Mouse (Mus musculus): Measurements from ENCODE around the gene Cdkal1. TPM values are rescaled to one million over a fixed set of nuclear protein-coding genes. Genes with fewer than 3 reads are reported as not detected.
A peak's percentile ranks its signal among the peaks of the same experiment; 100 is the strongest.

Cdkal1 gene
- polyA plus RNA-seq, 1 experiment, result 10.3 TPM

- Histone ChIP-seq H3K4me1 (ENCODE audit: control insufficient read depth, insufficient read depth, low read length) (no peaks in the 10 kb centered on the region; the same call in 1 of the 2 replicates), H3K4me3 (replicated peaks; ENCODE audit: insufficient read depth, low read depth, low read length) (no peak overlapping the region)
- 83% methylated on average over 4 of the region's 4 CpGs for WGBS
Measured at GRCm38 (mm10) chr13:29777225-29777624, 78.2 kb downstream of the Cdkal1 start.

GRCm38 (mm10) chr13:29775603-29776230, 79.8 kb downstream of the Cdkal1 start:
- Histone ChIP-seq H3K27ac (ENCODE audit: insufficient read depth, low read length) (no peak overlapping the region), H3K4me3 (replicated peaks; ENCODE audit: insufficient read depth, low read depth, low read length) (no peak overlapping the region), H3K27me3 (ENCODE audit: control insufficient read depth, insufficient read depth, low read length) (no peaks in the 10 kb centered on the region; the same call in 1 of the 2 replicates), H3K4me1 (ENCODE audit: control insufficient read depth, insufficient read depth, low read length) (no peaks in the 10 kb centered on the region; the same call in 1 of the 2 replicates)
- no peak for DNase-seq
- TF ChIP-seq CTCF (IDR thresholded peaks at IDR 0.05; ENCODE audit: borderline replicate concordance, insufficient read depth, low read depth, low read length) (no peak), POLR2A (IDR thresholded peaks at IDR 0.05; ENCODE audit: borderline replicate concordance, insufficient read depth, low read length) (no peak)
- 90% methylated on average over 8 of the region's 8 CpGs for WGBS

More at GRCm38 (mm10) chr13:29777225-29777624, 78.2 kb downstream of the Cdkal1 start:
- DNase-seq, result no peak
- Histone ChIP-seq H3K27me3 (ENCODE audit: control insufficient read depth, insufficient read depth, low read length) (no peaks in the 10 kb centered on the region; the same call in 1 of the 2 replicates), H3K27ac (ENCODE audit: insufficient read depth, low read length) (no peak overlapping the region)
- TF ChIP-seq CTCF (IDR thresholded peaks at IDR 0.05; ENCODE audit: borderline replicate concordance, insufficient read depth, low read depth, low read length) (no peak), POLR2A (IDR thresholded peaks at IDR 0.05; ENCODE audit: borderline replicate concordance, insufficient read depth, low read length) (no peak)

GRCm38 (mm10) chr13:29773563-29773962, 81.9 kb downstream of the Cdkal1 start:
- H3K4me3 ChIP-seq (replicated peaks; ENCODE audit: insufficient read depth, low read depth, low read length), result no peak overlapping the region

GRCm38 (mm10) chr13:29772970-29773369, 82.5 kb downstream of the Cdkal1 start:
- Histone ChIP-seq H3K4me3 (replicated peaks; ENCODE audit: insufficient read depth, low read depth, low read length) (no peak overlapping the region), H3K27me3 (ENCODE audit: control insufficient read depth, insufficient read depth, low read length) (no peaks in the 10 kb centered on the region; the same call in 1 of the 2 replicates), H3K27ac (ENCODE audit: insufficient read depth, low read length) (no peak overlapping the region), H3K4me1 (ENCODE audit: control insufficient read depth, insufficient read depth, low read length) (peaks cover 4% of the 10 kb centered on the region; the same call in 1 of the 2 replicates)
- no peak for TF ChIP-seq POLR2A (IDR thresholded peaks at IDR 0.05; ENCODE audit: borderline replicate concordance, insufficient read depth, low read length)
- no peak for TF ChIP-seq CTCF (IDR thresholded peaks at IDR 0.05; ENCODE audit: borderline replicate concordance, insufficient read depth, low read depth, low read length)
- 76% methylated on average over 3 of the region's 3 CpGs for WGBS
- DNase-seq, result no peak

More at GRCm38 (mm10) chr13:29773563-29773962, 81.9 kb downstream of the Cdkal1 start:
- no peak for DNase-seq
- Histone ChIP-seq H3K27me3 (ENCODE audit: control insufficient read depth, insufficient read depth, low read length) (no peaks in the 10 kb centered on the region; the same call in 1 of the 2 replicates), H3K4me1 (ENCODE audit: control insufficient read depth, insufficient read depth, low read length) (no peaks in the 10 kb centered on the region; the same call in 1 of the 2 replicates), H3K27ac (ENCODE audit: insufficient read depth, low read length) (no peak overlapping the region)
- WGBS, result 78% methylated on average over 6 of the region's 6 CpGs
- no peak for TF ChIP-seq POLR2A (IDR thresholded peaks at IDR 0.05; ENCODE audit: borderline replicate concordance, insufficient read depth, low read length)
- TF ChIP-seq CTCF (IDR thresholded peaks at IDR 0.05; ENCODE audit: borderline replicate concordance, insufficient read depth, low read depth, low read length), result no peak

- H3K27me3 ChIP-seq (ENCODE audit: control insufficient read depth, insufficient read depth, low read length), result no peaks in the 10 kb centered on the region; the same call in 1 of the 2 replicates
- H3K4me3 ChIP-seq (replicated peaks; ENCODE audit: insufficient read depth, low read depth, low read length), result no peak overlapping the region
- 40% methylated on average over 12 of the region's 12 CpGs for WGBS
- TF ChIP-seq CTCF (IDR thresholded peaks at IDR 0.05; ENCODE audit: borderline replicate concordance, insufficient read depth, low read depth, low read length), result no peak
- peak in 1 of 2 experiments; percentile 25 for DNase-seq
- H3K27ac ChIP-seq (ENCODE audit: insufficient read depth, low read length), result no peak overlapping the region
- H3K4me1 ChIP-seq (ENCODE audit: control insufficient read depth, insufficient read depth, low read length), result peaks cover 4% of the 10 kb centered on the region; the same call in 1 of the 2 replicates
Measured at GRCm38 (mm10) chr13:29769647-29770436, 85.6 kb downstream of the Cdkal1 start.

GRCm38 (mm10) chr13:29768104-29768503, 87.4 kb downstream of the Cdkal1 start:
- WGBS, result 88% methylated on average over 1 of the region's 1 CpGs
- no peaks in the 10 kb centered on the region; the same call in 1 of the 2 replicates for H3K27me3 ChIP-seq (ENCODE audit: control insufficient read depth, insufficient read depth, low read length)
- no peak for TF ChIP-seq POLR2A (IDR thresholded peaks at IDR 0.05; ENCODE audit: borderline replicate concordance, insufficient read depth, low read length)
- TF ChIP-seq CTCF (IDR thresholded peaks at IDR 0.05; ENCODE audit: borderline replicate concordance, insufficient read depth, low read depth, low read length), result no peak
- H3K4me3 ChIP-seq (replicated peaks; ENCODE audit: insufficient read depth, low read depth, low read length), result no peak overlapping the region
- DNase-seq, result no peak
- H3K4me1 ChIP-seq (ENCODE audit: control insufficient read depth, insufficient read depth, low read length), result peaks cover 4% of the 10 kb centered on the region; the same call in 1 of the 2 replicates
- H3K27ac ChIP-seq (ENCODE audit: insufficient read depth, low read length), result no peak overlapping the region

GRCm38 (mm10) chr13:29767587-29767986, 87.9 kb downstream of the Cdkal1 start:
- H3K4me1 ChIP-seq (ENCODE audit: control insufficient read depth, insufficient read depth, low read length), result 0 out of 2 replicates have a peak, but pooled peaks cover 4% of the 10 kb centered on the region
- DNase-seq, result no peak
- no peaks in the 10 kb centered on the region for H3K27me3 ChIP-seq (ENCODE audit: control insufficient read depth, insufficient read depth, low read length)
- no peak overlapping the region for H3K27ac ChIP-seq (ENCODE audit: insufficient read depth, low read length)
- WGBS, result 91% methylated on average over 4 of the region's 4 CpGs
- TF ChIP-seq CTCF (IDR thresholded peaks at IDR 0.05; ENCODE audit: borderline replicate concordance, insufficient read depth, low read depth, low read length) (no peak), POLR2A (IDR thresholded peaks at IDR 0.05; ENCODE audit: borderline replicate concordance, insufficient read depth, low read length) (no peak)
- H3K4me3 ChIP-seq (replicated peaks; ENCODE audit: insufficient read depth, low read depth, low read length), result no peak overlapping the region
